Mouse (Mus musculus) frontal cortex, postnatal 14 days (tissue): Measurements from ENCODE around the gene A130010J15Rik.

Source experiments
- DNase-seq, 2 experiments: peaks; one replicate each; pipeline ENCODE4 v3.0.0; 2022; ENCODE audit warnings: low spot score in 2 of 2

A130010J15Rik gene

DNA sequence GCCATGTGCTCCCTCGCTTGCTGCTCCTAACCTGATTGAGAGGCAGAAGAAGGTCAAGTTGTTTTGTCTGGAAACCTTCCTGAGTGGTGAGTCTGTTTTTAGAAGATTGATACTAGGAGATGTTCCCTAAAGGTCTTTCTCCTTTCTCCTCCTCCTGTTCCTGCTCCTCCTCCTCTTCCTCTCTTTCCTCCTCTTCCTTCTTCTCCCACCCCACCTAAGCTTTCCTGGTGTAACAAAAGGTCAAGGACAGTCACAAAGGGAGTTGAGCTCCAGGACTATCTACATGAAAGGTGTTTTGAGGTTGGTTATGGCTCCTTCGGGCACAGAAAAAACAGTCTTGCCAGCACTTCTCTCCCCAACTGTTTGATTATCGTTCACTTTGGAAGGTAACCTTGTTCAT lies at the start of gene A130010J15Rik:
TSS of gene A130010J15Rik (plus strand) at position 301 of the 400 bp plus-strand sequence.
- DNase-seq, result no peak

DNA sequence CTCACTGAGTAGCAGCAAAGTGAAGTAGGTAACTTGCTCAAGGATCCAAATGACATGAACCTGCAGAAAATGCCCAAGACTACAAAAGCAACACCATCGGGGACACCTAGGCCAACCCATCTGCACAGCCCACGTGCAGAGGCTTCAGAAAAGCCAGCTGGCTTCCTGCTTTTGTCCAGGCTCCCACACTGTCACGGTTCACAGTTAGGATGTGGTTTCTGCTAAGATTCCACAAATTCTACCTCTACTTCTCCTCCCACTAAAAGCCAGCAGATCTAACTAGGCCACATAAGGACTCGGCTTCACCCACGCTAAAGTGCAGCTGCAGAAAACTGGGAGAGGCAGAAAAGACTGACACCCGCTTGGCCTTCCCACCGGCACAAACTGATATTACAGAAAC lies 45.1 kb upstream of the A130010J15Rik start:
- DNase-seq, result no peak

DNA sequence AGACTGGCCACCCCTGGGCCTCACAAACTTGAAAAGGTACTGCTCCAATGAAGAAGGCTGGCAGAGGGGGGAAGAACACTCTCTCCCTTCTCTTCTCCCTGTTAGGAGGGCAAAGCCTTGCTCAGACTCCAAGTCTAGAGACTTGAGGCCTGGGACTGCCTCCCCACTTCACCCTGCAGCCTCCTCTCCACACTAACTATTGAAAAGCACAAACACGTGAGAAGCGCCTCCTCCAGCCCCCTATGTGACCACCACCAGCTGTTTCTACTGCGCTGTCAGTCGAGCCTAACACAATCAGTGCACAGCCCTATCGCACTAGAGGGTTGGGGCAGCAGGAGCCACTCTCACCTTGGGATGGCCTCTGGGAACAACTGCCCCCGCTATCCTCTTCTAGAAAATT lies 44.6 kb upstream of the A130010J15Rik start:
- DNase-seq, result no peak

DNA sequence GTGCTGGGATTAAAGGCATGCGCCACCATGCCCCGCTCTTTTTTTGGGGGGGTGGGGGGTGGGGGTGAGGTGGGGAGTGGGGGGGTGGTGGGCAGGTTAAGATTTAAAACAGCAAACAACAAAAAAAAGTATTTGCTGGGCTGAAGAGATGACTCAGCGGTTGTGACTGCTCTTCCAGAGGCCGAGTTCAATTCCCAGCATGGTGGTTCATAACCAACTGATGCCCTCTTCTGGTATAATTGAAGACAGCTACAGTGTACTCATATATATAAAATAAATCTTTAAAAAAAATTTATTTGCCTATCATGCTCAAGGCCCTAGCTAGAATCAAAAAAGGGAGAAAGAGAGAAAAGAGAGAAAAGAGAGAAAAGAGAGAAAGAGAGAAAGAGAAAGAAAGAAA lies 42.0 kb upstream of the A130010J15Rik start:
- no peak for DNase-seq

DNA sequence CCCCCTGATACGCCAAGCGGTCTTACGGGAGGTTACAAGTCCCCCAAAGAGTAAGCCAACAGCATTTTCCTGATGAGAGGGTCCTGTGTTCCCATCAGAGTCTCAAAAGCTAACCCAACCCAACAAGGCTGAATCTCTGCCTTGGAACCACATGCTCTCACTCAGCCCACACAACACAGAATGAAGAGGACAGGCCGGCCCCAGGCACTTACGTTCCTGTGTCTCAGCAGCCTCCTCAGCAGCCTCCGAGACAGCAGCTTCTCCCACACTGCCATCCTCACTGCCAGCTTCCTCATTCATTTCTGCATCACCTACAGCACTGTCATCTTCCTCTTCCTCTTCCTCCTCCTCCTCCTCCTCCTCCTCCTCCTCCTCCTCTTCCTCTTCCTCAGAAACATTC lies 39.8 kb upstream of the A130010J15Rik start:
- DNase-seq, result no peak

DNA sequence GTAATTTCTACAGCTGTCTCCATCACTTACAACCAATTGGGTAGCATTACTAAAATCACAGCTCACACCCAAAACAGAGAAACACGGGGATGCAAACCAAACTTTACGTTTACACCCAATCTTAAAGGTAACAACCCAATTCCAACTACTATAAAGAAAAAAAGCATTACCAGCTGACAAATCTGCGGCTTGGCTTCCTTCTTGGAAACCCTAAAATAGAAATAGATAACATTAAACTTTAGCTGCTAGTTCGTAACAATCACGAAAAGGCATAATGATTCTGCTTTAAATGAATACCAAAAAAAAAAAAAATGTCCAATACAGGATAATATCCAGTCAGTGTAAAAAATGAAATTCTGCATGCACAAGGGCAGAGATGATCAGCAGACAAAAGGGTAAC lies 38.5 kb upstream of the A130010J15Rik start:
- no peak for DNase-seq

DNA sequence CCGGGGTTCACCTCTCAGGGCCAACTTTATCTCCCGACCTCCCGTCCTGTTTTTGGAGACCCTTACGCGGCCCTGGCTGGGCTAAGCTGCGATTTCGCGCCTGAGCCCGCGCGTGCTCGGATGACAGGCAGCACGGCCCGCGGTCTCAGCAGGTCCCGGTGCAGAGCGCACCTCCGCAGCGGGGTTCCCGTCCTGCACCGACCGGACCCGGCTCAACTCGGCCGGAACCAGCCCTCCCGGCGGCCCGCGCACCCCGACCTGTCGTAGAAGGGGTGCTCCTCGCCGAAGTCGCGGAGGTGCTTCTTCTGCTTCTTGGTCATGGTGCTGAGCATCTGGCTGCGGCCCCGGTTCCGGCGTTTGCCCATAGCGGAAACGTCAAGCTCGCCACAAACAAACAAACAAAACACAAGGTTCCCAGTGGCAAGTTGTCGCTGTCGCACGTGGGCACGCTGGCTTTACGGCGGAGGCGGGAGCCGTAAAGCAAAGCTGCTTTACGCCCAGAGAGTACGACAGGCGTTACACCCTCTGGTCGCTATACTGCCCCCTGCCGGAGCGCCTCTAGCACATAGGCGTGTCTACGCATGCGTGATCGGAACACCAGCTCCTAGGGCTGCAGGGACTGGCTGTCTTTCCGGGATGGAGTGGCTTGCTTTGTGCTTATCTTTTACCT lies 37.9 kb upstream of the A130010J15Rik start, which contains the start of gene Diexf:
TSS of gene Diexf (minus strand) at position 487 of the 670 bp plus-strand sequence.
- peak; percentile 92 to 93 for DNase-seq

DNA sequence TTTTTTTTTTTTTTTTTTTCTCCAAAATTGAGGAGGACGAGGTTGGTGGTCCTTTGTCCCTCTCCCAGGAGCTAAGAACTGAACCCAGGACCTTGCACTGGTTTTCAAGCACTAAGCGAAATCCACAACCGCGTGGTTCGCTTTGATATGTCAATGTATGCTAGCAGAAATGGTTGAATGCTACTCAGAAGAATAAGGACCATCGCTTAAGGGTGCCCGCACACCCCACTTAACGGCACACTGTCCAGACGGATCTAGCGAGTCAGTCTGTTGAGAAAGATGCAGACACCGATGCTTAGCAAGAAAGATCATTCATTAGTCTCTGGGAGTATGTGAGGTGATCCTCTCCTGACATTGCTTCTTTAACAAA lies 37.4 kb upstream of the A130010J15Rik start:
- no peak for DNase-seq

DNA sequence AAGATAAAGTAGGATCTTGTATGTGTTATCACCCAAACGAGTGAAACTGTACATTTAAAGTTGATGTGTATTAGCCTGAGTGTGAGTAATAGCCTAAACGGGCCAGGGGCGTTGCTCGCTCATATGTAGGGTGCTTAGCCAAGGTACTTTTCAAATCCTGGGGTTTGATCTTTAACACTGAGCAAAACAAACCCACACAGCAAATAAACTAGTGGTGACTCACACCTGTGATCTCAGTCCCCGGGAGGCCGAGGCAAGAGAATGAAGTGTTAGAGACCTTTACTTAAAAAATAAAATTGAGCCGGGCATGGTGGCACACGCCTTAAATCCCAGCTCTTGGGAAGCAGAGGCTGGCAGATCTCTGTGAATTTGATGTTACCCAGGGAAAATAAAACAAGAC lies 37.0 kb upstream of the A130010J15Rik start:
- no peak for DNase-seq

DNA sequence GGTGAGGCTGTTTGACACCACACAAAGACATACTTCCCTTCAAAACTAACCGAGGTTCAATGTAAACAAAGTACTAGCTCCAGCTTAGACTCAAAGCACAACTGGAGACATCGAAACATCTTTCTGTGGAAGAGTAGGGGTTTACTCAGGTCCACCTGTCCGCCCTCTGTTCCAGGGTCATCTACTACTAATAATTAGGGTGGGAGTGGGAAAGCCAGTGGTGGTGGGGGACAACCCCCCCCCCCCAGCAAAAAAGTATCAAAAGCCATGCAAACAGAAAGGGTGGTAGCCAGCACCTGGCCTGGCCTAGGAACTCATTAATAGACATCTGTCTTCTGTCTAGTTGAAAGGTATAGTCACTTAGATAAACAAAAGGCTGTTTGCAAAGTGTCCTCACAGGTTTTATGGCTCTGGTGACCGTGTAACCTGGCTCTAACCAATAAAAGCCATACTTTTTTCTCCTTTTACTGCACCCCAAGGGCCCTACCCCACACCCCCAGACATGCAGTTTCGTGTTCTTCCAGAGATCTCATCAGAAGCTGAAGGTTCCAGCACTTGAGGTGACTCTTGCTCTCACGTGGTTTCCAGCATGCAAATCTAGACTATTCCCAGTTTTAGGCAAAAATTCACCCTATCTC lies 36.4 kb upstream of the A130010J15Rik start:
- DNase-seq, result no peak

DNA sequence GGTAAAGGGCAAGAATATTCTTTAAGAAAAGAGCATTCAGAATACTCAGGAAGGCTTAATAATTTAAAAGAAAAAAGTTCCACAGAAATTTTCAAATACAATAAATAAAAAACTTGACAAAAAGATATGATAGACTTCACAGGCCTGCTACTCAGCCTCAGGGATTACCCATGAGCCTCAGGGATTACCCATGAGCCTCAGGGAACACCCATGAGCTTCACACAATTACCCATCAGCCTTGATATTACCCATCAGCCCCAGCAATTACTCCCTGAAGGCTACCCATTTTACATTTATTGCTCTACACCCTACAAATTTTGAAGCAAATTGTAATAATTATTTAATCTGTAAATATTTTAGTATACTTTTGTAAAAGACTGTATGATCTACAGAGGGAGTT lies 35.5 kb upstream of the A130010J15Rik start:
- DNase-seq, result no peak

DNA sequence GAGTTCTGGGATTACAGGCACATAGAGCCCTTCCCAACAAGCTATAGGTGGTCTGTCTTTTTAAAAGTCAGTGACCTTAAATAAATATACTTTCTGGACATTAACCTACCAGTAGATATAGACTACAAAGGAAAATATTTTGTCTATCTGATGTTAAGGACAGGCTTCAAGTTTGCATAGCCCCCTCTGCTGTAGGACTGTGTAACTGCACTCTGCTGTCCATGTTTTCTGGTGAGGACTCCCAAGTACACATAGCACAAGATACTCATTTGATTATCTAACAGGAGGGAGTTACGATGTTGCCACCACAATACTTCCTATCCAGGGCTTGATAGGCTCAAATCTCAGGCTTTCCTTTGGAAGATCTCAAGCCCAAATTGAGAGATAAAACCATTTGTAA lies 34.1 kb upstream of the A130010J15Rik start:
- no peak for DNase-seq

DNA sequence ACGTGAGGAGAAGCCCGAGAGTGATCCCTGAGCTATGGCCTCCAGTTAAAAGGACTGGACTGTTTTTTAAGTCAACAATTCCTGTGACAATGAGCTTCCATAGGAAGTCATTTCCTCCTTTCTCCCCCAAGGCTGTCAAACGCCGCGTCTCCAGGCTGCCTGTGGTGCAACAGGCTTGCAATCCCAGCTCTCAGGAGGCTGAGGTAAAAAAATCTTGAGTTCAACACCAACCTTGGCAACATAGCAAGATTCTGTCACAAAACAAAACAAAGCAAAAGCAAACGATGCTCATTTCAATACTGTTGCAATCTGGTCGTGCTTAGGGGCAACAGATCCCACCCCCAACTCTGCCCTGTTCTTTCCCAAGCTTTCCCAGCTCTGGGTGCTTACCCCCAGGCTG lies 29.8 kb upstream of the A130010J15Rik start:
- DNase-seq, result no peak

DNA sequence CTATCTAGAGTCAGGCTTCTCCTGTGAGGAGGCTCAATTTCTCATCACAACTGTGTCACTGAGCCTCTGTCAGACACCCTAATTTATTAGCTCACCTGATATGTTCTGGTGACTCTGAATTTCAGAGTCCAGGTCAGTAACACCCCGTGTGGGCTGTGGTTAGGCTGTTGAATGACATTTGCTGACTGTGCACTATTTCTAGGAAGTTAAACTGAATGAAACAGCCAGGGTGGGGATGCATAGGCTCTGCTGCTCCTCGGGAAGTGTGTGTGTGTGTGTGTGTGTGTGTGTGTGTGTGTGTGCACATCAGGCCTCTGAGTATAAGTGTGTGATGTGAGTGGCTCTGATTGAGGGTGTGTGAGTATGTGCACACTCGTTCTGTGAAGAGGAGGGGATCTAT lies 29.2 kb upstream of the A130010J15Rik start:
- DNase-seq, result no peak

DNA sequence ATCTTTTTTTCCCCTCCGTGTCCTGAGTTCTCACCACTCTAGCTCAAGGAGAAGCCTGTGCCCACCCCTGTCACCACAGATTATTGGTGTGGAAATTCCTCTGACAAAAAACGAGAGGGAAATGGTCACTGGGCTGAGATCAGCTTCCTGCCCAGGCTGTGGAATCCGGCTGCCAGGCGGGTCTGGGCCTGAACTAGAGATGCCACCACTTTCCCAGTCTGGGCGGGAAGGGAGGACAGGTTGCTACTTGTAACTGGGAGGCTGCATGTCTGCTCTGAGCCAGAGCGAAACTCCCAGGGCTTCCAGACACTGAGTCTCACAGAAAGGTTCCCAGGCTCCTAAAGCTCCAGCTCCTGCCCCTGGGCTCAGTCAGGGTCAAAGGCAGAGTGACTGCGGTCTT lies 26.7 kb upstream of the A130010J15Rik start:
- no peak for DNase-seq

DNA sequence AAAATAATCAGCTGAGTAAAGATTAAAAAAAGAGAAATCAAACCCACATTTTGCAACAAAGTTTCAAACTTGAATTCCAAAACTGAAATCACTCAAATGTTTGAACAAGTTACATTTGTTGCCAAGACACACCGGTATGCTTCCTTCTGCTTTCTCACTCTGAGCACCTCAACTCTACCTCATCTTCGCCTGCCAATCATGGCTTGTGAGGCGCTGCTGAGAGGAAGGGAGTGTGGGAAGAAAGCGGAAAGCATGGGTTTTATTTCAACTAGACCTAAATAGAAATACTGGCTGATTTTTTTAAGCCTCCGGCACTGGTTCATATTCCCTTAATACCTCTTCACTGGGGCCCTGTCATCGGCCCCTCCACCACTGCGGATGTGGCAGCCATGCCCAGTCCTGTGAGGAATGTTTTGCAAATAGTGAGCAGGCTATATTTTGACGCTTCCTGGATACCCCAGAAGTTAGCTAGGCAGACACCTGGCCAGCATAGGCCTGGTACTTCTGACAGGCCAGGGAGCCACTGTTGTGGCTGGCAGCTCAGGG lies 25.3 kb upstream of the A130010J15Rik start:
- DNase-seq, result no peak

DNA sequence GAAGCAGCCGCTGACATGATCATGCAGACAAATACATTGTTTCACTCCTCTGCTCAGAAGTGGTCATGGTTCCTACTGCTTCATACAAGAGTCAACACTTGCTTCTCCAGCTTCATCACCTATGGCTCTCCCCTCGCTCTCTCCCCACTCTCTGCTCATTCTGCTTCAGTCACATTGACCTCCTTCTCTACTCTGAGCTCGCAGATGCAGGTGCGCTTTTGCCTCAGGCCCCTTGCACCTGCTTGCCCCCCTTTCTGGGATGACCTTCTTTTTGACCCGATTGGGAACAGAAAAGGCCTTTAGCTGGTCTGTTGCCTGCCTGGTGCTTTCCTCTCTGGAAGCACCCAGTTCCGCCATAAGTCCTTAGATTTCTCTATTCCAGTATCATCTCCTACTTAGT lies 23.3 kb upstream of the A130010J15Rik start:
- DNase-seq, result no peak

DNA sequence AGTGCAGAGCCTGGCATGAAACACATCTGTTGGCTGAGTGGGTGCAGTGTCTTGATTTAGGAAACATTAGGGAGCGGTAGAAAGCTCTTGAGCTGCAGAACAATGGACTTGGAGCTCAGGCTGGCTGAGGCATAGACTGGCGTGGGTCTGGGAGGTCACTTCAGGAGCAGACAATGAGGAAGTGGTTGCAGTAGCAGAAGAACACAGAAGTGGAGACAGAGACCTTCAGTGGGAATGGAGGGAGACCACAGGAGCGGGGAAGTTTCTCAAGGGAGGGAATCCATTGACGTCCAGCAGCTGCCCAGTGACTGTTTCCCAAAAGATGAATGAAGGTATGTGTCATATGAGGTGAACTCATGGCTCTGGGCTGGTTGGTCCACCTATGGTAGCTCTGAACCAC lies 22.7 kb upstream of the A130010J15Rik start:
- no peak for DNase-seq

DNA sequence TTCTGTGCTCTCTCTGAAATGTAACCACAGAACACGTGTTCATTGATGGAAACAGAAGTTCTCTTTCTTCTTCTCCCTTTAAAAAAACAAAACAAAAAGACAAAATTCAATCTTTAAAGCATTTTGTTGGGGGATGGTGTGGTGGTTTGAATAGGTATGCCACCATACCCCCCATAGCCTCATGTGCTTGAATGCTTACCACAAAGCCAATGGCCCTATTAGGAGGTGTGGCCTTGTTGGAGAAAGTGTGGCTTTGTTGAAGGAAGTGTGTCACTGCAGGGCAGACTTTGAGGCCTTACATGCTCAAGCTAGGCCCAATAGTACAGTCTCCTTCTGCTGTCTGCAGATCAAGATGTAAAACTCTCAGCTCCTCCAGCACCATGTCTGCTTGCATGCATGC lies 21.4 kb upstream of the A130010J15Rik start:
- no peak for DNase-seq

DNA sequence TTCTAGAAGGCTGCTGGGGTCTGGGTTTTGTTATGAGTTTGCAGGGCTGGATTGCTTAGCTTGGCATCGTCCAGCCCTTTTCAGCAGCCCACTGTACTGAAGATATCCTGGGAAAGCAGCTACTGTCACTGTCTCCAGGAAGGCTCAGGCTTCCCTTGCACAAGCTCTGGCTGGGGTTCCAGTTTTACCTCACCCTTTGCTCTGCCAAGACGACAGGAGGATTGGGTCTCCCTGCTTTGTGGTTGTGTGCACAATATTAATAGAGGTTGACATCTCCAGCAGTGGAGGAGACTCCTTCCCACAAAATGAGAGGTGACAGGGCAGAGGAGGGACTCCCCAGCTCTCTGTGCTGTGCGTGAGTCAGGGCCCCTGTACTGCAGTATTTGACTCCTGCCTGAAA lies 18.6 kb upstream of the A130010J15Rik start:
- DNase-seq, result no peak

DNA sequence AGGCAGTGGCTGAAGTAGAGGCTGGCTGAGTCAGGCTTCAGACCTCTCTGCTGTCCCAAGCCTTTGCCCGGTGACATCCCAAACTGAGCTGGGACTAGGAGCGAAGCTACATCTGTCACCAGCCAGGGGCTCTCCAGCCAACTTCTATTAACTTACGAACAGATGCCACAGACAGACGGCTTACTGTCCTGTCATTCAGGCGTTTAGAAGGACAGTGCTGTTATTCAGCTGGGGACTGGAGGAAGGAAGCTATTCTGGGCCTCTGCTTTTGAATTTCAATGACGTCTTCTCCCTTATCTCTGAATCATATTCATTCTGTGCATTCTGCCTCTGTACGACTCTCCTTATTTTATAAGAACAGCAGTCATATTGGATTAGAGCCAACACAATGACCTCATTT lies 16.7 kb upstream of the A130010J15Rik start:
- no peak for DNase-seq

DNA sequence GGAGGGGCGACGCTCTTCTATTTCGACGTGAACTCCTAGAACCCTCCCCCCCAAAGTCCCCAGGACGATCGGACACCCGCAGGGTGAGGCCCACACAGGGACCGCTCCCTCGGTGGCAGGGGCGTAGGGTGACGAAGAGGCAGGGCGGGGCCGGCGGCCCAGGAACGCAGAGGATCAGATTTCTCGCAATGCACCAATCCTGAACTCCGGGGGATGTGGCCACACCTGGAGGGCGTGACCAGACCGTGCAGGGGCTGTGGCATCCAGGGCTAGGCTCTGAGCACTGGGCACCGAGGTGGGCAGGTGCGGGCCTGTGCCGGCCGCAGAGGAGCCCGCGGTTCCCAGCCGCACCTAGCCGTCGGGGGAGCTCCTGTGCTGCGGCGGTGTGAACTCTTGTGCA lies 15.0 kb upstream of the A130010J15Rik start, which contains the start of gene Irf6:
TSS of gene Irf6 (plus strand) at position 240 of the 400 bp plus-strand sequence.
- no peak for DNase-seq

DNA sequence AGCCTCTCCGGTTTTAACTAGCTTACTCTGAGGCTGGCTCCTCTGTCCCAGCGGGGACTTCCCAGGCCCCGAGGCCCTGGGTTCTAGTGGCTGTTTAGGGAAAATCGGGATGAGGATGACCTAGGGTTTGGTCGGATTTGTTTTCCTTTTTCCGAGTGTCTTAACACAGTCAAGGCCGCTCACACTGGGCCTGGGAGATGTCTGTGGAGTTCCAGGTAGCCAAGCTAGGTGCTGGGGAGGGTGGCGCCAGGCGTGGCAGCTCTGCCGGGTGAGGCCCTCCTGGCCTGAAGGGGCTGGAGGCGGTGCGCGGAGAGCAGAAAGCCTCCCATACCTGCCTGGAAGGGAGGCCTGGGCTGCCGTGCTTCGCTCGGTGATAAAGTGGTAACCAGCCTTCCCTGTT lies 14.3 kb upstream of the A130010J15Rik start:
- DNase-seq, result no peak
